ENCODE assay signal across 11 mouse cellular contexts in the genomic region with DNA sequence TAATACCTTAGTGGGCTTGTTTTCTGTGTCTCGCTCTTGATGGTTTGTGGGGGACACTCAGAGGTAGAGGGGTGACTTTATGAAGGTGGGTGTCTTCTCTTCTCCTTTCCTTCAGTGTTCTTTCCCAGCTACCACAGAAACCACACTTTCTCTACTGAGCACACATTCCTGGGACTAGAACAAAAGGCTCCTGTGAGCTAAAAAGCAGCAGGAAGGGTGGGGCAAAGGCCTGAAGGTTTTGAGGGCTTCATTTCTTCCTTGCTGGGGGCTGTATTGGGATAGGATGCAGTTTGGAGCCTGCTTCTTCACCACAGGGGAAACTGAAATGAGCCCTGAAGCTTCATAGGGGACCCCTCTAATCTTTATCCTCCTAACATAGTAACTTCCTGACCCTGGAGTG.
DNase-seq lines count a peak whose midpoint lies in the region; ATAC-seq and TF ChIP-seq lines count a peak whose summit lies in the region.
"Had no signal": no experiment of that assay in that cellular context is flagged by ENCODE, and none has a peak within 500 bp of the region (broad histone marks: within the 10 kb centered on the region; RNA-seq: fewer than 3 reads in every experiment).

No protein-coding gene starts in this region.

- no peaks in the 10 kb centered on the region for H3K27me3 ChIP-seq in heart, embryonic 14.5 days (ENCODE audit: control insufficient read depth, insufficient read depth, low read length)
- no peaks in the 10 kb centered on the region for H3K27me3 ChIP-seq in lung, postnatal 0 days (replicated peaks; ENCODE audit: insufficient read depth, low read length)
- H3K27me3 ChIP-seq in neural tube, embryonic 15.5 days (replicated peaks), result no peaks in the 10 kb centered on the region
- H3K27me3 ChIP-seq: CH12.LX; hindbrain, embryonic 15.5 days had no signal

- peak overlapping the region; percentile 40 to 75 for H3K27ac ChIP-seq in heart, embryonic 14.5 days (replicated peaks in 1 of 2; ENCODE audit: control insufficient read depth in 1 of 2, insufficient read depth in 1 of 2, low read depth in 2 of 2, low read length in 2 of 2)
- peak overlapping the region; percentile 51; the same call in 1 of the 2 replicates for H3K27ac ChIP-seq in lung, postnatal 0 days (ENCODE audit: low read length)
- H3K27ac ChIP-seq in neural tube, embryonic 15.5 days (replicated peaks), result 0 out of 2 replicates have a peak overlapping the region, but pooled peaks have one; percentile 24
- H3K27ac ChIP-seq: hindbrain, embryonic 15.5 days had no signal

- no peaks in the 10 kb centered on the region for H3K9me3 ChIP-seq in heart, embryonic 14.5 days (ENCODE audit: control insufficient read depth, low read length)
- no peaks in the 10 kb centered on the region for H3K9me3 ChIP-seq in lung, postnatal 0 days (ENCODE audit: low read length)
- H3K9me3 ChIP-seq in neural tube, embryonic 15.5 days (replicated peaks), result no peaks in the 10 kb centered on the region
- H3K9me3 ChIP-seq: hindbrain, embryonic 15.5 days had no signal

- TF ChIP-seq EP300 in lung, postnatal 0 days (IDR thresholded peaks at IDR 0.05), result no peak

- no peak overlapping the region for H3K4me3 ChIP-seq in heart, embryonic 14.5 days (ENCODE audit: control insufficient read depth in 1 of 2, insufficient read depth in 1 of 2, low read depth in 1 of 2, low read length in 2 of 2)
- no peak overlapping the region for H3K4me3 ChIP-seq in lung, postnatal 0 days (ENCODE audit: low read depth, low read length)
- H3K4me3 ChIP-seq in neural tube, embryonic 15.5 days (replicated peaks), result no peak overlapping the region
- H3K4me3 ChIP-seq: hindbrain, embryonic 15.5 days had no signal

- H3K9ac ChIP-seq in heart, embryonic 14.5 days (ENCODE audit: low read length), result peak overlapping the region; percentile 30; the same call in 1 of the 2 replicates
- no peak overlapping the region for H3K9ac ChIP-seq in lung, postnatal 0 days (replicated peaks; ENCODE audit: low read depth)
- no peak overlapping the region for H3K9ac ChIP-seq in neural tube, embryonic 15.5 days (replicated peaks)
- H3K9ac ChIP-seq: hindbrain, embryonic 15.5 days had no signal

- H3K4me2 ChIP-seq in heart, embryonic 14.5 days (ENCODE audit: low read length), result no peak overlapping the region
- H3K4me2 ChIP-seq in lung, postnatal 0 days (replicated peaks; ENCODE audit: low read depth, low read length), result no peak overlapping the region
- H3K4me2 ChIP-seq in neural tube, embryonic 15.5 days, result no peak overlapping the region
- H3K4me2 ChIP-seq: hindbrain, embryonic 15.5 days had no signal

- no peak for TF ChIP-seq CTCF in lung, postnatal 0 days (IDR thresholded peaks at IDR 0.05)

- no peak for ATAC-seq in heart, embryonic 14.5 days (ENCODE audit: insufficient number of reproducible peaks, insufficient read depth, low FRiP score, low read depth)
- no peak for ATAC-seq in lung, postnatal 0 days
- ATAC-seq in neural tube, embryonic 15.5 days (ENCODE audit: low FRiP score), result no peak

- 94% methylated on average over 1 of the region's 1 CpGs for WGBS in heart, embryonic 14.5 days
- WGBS in lung, postnatal 0 days, result 81% methylated on average over 1 of the region's 1 CpGs
- WGBS in neural tube, embryonic 15.5 days, result 97% methylated on average over 1 of the region's 1 CpGs

- no peak for DNase-seq in heart, adult 18-20 months
- no peak for DNase-seq in lung, postnatal 0 days (ENCODE audit: low spot score)
- no peak for DNase-seq in lung, postnatal 14 days
- DNase-seq in R1 (ENCODE audit: low read depth, low spot score), result peak; percentile 84
- no peak for DNase-seq in retina, postnatal 1 day
- DNase-seq in frontal cortex, postnatal 25 days (ENCODE audit: low spot score in 2 of 2), result no peak
- DNase-seq: cerebellum, adult 18-20 months had no signal

- H3K36me3 ChIP-seq in heart, embryonic 14.5 days (ENCODE audit: control insufficient read depth, insufficient read depth, low read length), result peaks cover 2% of the 10 kb centered on the region; the same call in 1 of the 2 replicates
- H3K36me3 ChIP-seq in lung, postnatal 0 days (ENCODE audit: insufficient read depth, low read length), result no peaks in the 10 kb centered on the region
- H3K36me3 ChIP-seq in neural tube, embryonic 15.5 days, result no peaks in the 10 kb centered on the region
- H3K36me3 ChIP-seq: hindbrain, embryonic 15.5 days had no signal

- H3K4me1 ChIP-seq in heart, embryonic 14.5 days (ENCODE audit: control insufficient read depth in 2 of 2, insufficient read depth in 2 of 2, low read length in 2 of 2), result peaks cover 19 to 35% of the 10 kb centered on the region in 2 experiments
- H3K4me1 ChIP-seq in lung, postnatal 0 days (ENCODE audit: insufficient read depth, low read depth, low read length), result peaks cover 20% of the 10 kb centered on the region
- peaks cover 13% of the 10 kb centered on the region for H3K4me1 ChIP-seq in neural tube, embryonic 15.5 days
